ENCODE assay signal across 19 mouse cellular contexts in the genomic region with DNA sequence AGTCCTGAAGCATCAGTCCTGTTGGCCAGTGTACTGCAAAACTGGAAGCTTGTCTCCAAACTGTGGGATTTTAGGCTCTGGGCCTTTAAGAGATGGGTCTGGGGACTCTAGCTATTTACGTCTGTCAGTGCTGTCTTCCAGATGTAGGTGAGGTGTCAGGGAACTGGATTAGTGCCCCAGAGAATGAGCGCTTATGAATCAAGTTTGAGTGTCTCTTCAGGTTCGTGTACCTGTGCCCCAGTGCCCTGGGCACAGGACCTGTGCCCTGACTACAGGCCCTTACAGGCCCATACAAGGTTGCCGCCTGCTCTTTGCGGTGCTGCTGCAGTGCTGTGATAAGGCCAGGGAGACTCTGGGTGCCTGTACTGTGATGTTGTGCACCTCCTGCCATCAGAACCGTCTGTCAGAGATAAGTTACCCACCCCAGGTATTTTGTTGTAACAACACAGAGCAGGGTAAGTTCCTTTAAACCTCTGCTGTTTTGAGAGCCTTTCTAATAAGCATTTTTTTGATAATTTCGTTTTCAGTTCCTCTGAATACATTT.
DNase-seq lines count a peak whose midpoint lies in the region; ATAC-seq lines count a peak whose summit lies in the region.
"Had no signal": no experiment of that assay in that cellular context is flagged by ENCODE, and none has a peak within 500 bp of the region (broad histone marks: within the 10 kb centered on the region; RNA-seq: fewer than 3 reads in every experiment).

No protein-coding gene starts in this region.

- DNase-seq in heart, adult 18-20 months, result no peak
- peak; percentile 73 for DNase-seq in c-Kit-positive CD71-positive TER-119-positive erythroid progenitor cells, embryonic 14.5 days (ENCODE audit: low spot score)
- DNase-seq in spleen, postnatal 36 days (ENCODE audit: low spot score in 2 of 2), result peak; percentile 41 to 59
- no peak for DNase-seq in left cerebral cortex, adult 8-10 months (ENCODE audit: low spot score in 2 of 2)
- DNase-seq in adrenal gland, postnatal 4 days (ENCODE audit: low spot score in 2 of 2), result no peak
- DNase-seq: cerebellum, postnatal 14 days; forebrain, postnatal 0 days; gastrocnemius, postnatal 14 days; kidney, postnatal 25 days; right cerebral cortex, postnatal 25 days had no signal

- 39% methylated on average over 7 of the region's 7 CpGs for WGBS in heart, embryonic 12.5 days
- WGBS in liver, embryonic 12.5 days (ENCODE audit: insufficient replicate concordance), result 35% methylated on average over 7 of the region's 7 CpGs
- 68% methylated on average over 7 of the region's 7 CpGs for WGBS in forebrain, embryonic 13.5 days

- H3K9me3 ChIP-seq in heart, embryonic 12.5 days (replicated peaks), result no peaks in the 10 kb centered on the region
- no peaks in the 10 kb centered on the region for H3K9me3 ChIP-seq in liver, embryonic 12.5 days (replicated peaks)
- no peaks in the 10 kb centered on the region for H3K9me3 ChIP-seq in forebrain, embryonic 13.5 days (replicated peaks)
- H3K9me3 ChIP-seq: embryonic facial prominence, embryonic 13.5 days; heart, embryonic 15.5 days; lung, embryonic 15.5 days; megakaryocyte, embryonic 14.5 days had no signal

- 0 out of 2 replicates have a peak, but pooled peaks cover 4% of the 10 kb centered on the region for H3K4me1 ChIP-seq in heart, embryonic 12.5 days (replicated peaks)
- peaks cover 38% of the 10 kb centered on the region for H3K4me1 ChIP-seq in liver, embryonic 12.5 days
- no peaks in the 10 kb centered on the region for H3K4me1 ChIP-seq in forebrain, embryonic 13.5 days
- H3K4me1 ChIP-seq: heart, embryonic 15.5 days; lung, embryonic 15.5 days had no signal

- peak; percentile 86 for ATAC-seq in heart, embryonic 12.5 days (ENCODE audit: insufficient number of reproducible peaks, low FRiP score)
- ATAC-seq in liver, embryonic 12.5 days, result peak; percentile 100
- ATAC-seq in forebrain, embryonic 13.5 days, result no peak
- ATAC-seq: activated CD4-positive, CD25-positive, alpha-beta regulatory T cell, adult 4 months; forebrain, postnatal 0 days; hindbrain, embryonic 16.5 days had no signal

- no peaks in the 10 kb centered on the region for H3K36me3 ChIP-seq in heart, embryonic 12.5 days
- H3K36me3 ChIP-seq in liver, embryonic 12.5 days, result no peaks in the 10 kb centered on the region
- no peaks in the 10 kb centered on the region for H3K36me3 ChIP-seq in forebrain, embryonic 13.5 days (ENCODE audit: poor library complexity, severe bottlenecking)
- H3K36me3 ChIP-seq: embryonic facial prominence, embryonic 13.5 days; heart, embryonic 15.5 days; lung, embryonic 15.5 days had no signal

- no peak overlapping the region for H3K4me2 ChIP-seq in heart, embryonic 12.5 days
- peak overlapping the region; percentile 48 for H3K4me2 ChIP-seq in liver, embryonic 12.5 days
- no peak overlapping the region for H3K4me2 ChIP-seq in forebrain, embryonic 13.5 days
- H3K4me2 ChIP-seq: embryonic facial prominence, embryonic 13.5 days; heart, embryonic 15.5 days; lung, embryonic 15.5 days had no signal

- H3K4me3 ChIP-seq in heart, embryonic 12.5 days, result no peak overlapping the region
- H3K4me3 ChIP-seq in liver, embryonic 12.5 days, result no peak overlapping the region
- H3K4me3 ChIP-seq in forebrain, embryonic 13.5 days, result no peak overlapping the region
- H3K4me3 ChIP-seq: embryonic facial prominence, embryonic 13.5 days; heart, embryonic 15.5 days; lung, embryonic 15.5 days; megakaryocyte, embryonic 14.5 days had no signal

- H3K27ac ChIP-seq in heart, embryonic 12.5 days (ENCODE audit: poor library complexity, severe bottlenecking), result no peak overlapping the region
- H3K27ac ChIP-seq in liver, embryonic 12.5 days, result peak overlapping the region; percentile 88
- H3K27ac ChIP-seq in forebrain, embryonic 13.5 days, result no peak overlapping the region
- H3K27ac ChIP-seq: embryonic facial prominence, embryonic 13.5 days; heart, embryonic 15.5 days; lung, embryonic 15.5 days had no signal

- H3K9ac ChIP-seq in heart, embryonic 12.5 days, result no peak overlapping the region
- H3K9ac ChIP-seq in liver, embryonic 12.5 days, result peak overlapping the region; percentile 59
- no peak overlapping the region for H3K9ac ChIP-seq in forebrain, embryonic 13.5 days
- H3K9ac ChIP-seq: embryonic facial prominence, embryonic 13.5 days; forebrain, postnatal 0 days; heart, embryonic 15.5 days; lung, embryonic 15.5 days had no signal

- no peaks in the 10 kb centered on the region for H3K27me3 ChIP-seq in heart, embryonic 12.5 days (replicated peaks)
- peaks cover 14% of the 10 kb centered on the region; the same call in 1 of the 2 replicates for H3K27me3 ChIP-seq in liver, embryonic 12.5 days (replicated peaks)
- H3K27me3 ChIP-seq in forebrain, embryonic 13.5 days, result no peaks in the 10 kb centered on the region
- H3K27me3 ChIP-seq: embryonic facial prominence, embryonic 13.5 days; heart, embryonic 15.5 days; lung, embryonic 15.5 days had no signal

Comparison
In these comparisons a context has a peak if more than half of its experiments do, and no peak if none do; other contexts are left out.
1. DNase-seq: peak in c-Kit-positive CD71-positive TER-119-positive erythroid progenitor cells, embryonic 14.5 days (single experiment) and spleen, postnatal 36 days (2 of 2); none in heart, adult 18-20 months (0 of 2), left cerebral cortex, adult 8-10 months (0 of 2) and adrenal gland, postnatal 4 days (0 of 2).